Mouse (Mus musculus) frontal cortex, postnatal 36 days (tissue): ENCODE data around the gene Sox14.

Experiments used
- DNase-seq, 2 experiments: peaks; one replicate each; pipeline ENCODE4 v3.0.0; 2022; ENCODE audit warnings: low spot score in 2 of 2

The Sox14 gene

DNA sequence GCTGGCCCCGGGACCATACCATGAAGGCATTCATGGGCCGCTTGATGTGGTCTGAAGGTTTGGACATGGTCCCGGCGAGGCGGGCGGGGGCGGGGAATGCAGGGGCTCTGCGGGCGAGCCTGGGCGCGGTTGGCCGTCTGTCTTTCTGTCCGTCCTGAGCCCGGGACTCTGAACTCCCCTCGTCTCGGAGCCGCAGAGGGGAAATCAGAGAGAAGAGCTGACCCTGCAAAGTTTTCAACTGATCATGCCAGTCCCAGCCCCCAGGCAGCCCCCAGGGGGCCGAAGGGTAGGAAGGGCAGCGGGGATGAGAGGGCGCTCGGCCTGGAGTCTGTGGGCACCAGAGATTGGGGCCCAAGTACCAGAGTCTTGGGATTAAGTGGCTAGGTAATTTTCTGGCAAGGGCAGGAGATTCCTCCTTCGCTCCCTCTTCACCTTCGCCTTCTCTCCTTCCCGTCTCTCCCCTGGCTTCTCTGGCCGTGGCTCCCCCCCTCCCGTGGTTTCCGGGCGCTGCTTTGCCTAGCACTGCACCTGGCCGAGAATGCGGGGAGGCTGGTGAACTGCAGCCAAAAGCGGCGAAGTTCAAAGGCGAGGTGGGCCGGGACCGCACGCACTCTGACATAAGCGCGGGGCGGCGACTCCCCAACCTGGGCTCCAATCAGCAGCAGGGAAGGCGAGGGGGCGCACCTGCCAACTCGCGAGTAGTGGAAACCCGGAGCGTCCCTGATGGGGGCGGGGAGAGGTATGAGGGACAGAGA, at the start of gene Sox14:
TSS of gene Sox14 (minus strand) at position 553 of the 755 bp plus-strand sequence.
- DNase-seq: no peak

- no peak for DNase-seq
These were observed 3.3 kb upstream of the Sox14 start for GRCm38 (mm10) chr9:99879311-99879710.

- DNase-seq: no peak
These were observed 2.6 kb upstream of the Sox14 start for GRCm38 (mm10) chr9:99878588-99878987.

- no peak for DNase-seq
These were observed 1.1 kb upstream of the Sox14 start for GRCm38 (mm10) chr9:99877056-99877546.

DNA sequence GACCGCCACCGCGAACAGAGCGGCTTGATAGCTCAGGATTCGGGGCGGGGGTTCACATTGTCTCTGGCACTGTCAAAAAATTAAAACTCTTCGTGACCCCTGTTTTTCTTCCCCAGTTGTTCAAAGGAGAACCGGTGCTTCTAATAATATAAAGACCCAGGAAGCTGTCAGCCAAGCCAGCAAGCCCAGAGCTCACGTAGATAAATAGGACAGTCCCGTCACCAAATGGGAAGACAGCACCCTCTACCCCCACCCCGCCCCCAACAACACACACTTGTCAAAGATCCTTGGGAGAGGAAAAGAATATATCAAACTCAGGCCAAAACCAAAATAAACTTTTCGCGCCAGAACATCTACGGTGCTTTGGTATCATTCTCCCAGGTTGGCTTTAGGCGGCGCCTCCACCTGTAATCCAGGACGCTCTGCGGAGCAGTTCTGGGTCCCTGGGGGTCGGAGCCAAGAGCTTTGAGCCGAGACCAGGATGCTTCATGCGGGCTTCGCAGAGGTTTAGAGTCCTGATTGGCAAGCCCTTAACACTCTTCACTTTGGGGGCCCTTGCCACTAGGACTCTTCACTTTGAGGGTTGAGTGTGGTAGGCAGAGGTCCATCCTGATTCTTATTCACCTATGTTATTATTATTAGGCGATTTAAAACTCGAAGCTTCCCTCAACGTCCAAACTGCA, 544 bp upstream of the Sox14 start:
- DNase-seq: no peak

GRCm38 (mm10) chr9:99874735-99875617, 994 bp downstream of the Sox14 start:
- peak in 1 of 2 experiments; percentile 6 for DNase-seq

DNA sequence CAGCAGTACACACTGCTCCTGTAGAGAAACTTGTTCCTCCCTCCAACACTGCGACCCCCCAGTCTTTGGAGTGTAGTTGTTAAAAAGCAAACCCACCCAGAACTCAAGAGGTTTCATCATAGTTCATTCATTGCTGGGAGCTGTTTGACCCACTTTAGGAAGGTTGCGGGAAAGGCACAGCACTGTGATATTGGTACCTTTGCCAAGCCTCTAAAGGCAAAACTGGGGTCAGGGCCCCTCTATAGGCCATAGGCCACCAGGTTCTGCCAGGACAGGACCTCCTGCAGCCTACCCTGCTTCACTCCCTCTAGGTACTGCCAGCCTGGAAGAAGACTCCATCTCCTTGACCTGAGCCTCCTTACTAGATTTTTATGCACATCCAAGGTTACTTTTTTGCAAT, 2.2 kb downstream of the Sox14 start:
- no peak for DNase-seq

DNA sequence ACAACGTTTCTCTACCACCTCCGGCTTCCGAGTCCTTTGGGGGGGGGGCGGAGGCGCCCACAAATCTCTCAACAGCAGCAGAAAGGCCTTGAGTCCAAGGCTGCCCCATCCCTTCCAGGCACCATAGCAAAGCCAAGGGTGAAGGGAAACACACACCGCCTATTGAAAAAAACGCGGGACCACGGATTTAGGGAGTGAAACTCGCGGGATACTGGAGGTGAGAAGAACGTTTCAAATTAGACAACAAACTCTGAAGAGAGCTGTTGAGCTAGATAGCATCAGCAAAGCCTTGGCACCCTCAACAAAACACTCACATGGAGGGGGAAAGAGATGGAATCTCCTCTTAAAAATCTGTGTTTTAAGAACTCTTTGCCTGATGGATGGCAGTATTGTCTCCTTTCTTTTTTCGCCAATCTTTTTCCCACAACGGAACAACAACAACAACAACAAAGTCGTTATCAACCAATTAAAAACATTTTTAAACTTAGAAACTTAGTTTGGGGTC, 2.8 kb downstream of the Sox14 start:
- DNase-seq: no peak

DNA sequence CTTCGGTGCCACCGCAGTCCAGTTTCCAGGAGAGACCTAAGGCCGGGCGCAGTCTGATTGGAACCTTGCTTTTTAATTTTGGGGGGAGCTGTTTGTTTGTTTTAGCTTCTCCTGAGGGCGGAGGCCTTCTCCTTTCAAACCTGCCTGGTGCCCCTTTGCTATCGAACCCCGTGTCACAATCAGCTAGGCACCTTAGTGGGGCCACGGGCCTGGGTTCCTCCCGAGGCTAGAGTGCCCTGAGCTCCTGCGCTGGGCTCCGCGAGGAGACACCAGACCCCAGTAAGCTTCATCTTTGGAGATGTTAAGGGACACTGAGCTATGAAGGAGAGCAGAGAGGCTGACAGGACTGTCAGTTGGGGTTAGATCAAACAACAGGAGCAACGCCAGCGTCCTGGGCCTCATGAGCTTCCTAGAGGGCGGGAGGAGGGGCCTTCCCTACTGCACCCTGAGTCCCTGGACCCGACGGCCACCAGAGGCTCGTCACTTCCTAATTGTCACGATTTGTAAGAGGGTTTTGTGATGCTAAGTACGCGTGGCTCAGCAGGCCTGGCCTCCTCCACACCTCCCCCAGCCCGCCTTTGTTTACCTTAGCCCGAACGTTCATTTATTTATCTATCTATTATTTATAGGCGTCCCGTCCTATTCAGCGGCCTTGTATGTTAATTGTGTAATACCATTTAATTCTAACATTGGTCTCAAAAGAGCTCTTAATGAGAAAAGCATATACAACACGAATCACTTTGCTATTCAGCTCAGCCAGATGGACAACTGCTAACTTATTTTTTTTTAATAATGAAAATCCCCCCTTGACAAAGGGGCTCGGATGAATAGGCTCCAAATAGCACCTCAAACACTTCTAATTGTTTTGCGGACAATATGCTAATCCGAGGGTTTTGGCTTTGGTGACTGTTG, 3.5 kb downstream of the Sox14 start:
- DNase-seq: no peak

GRCm38 (mm10) chr9:99871556-99872203, 4.3 kb downstream of the Sox14 start:
- no peak for DNase-seq

DNA sequence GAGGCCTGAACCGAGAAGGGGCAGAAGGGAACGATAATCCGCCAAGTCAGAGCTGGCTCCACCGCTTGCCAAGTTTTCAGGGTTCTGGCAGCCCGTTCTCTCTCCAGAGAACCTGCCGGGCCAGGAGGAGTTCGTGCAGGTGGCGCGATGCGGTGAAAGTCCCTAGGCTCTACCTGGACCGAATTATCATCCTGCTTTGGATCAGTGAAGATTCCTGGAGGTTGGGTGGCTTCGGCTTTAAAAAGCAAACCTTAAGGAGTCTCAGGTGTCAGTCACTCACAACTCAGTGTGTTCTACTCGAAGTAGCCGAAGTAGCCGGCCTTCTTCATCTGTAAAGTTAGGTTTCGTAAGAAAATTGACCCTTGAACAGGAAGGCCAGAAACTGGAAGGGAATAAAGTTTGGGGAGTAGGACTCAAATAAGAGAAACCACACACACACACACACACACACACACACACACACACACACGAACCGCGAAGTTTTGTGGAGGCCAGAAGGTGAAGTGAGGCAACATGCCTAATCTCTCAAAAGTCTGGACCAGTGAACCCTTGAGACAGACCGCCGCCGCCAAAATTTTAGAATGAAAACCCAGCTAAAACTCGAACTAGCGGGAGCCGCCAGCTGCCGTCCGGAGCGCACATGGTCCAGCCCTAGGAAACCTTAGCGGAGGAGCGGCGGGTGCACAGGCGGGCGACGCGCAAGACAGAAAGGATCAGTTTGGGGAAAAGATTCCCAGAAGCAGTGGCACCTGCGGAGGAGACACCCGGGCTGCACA, 5.0 kb downstream of the Sox14 start:
- DNase-seq: no peak

DNA sequence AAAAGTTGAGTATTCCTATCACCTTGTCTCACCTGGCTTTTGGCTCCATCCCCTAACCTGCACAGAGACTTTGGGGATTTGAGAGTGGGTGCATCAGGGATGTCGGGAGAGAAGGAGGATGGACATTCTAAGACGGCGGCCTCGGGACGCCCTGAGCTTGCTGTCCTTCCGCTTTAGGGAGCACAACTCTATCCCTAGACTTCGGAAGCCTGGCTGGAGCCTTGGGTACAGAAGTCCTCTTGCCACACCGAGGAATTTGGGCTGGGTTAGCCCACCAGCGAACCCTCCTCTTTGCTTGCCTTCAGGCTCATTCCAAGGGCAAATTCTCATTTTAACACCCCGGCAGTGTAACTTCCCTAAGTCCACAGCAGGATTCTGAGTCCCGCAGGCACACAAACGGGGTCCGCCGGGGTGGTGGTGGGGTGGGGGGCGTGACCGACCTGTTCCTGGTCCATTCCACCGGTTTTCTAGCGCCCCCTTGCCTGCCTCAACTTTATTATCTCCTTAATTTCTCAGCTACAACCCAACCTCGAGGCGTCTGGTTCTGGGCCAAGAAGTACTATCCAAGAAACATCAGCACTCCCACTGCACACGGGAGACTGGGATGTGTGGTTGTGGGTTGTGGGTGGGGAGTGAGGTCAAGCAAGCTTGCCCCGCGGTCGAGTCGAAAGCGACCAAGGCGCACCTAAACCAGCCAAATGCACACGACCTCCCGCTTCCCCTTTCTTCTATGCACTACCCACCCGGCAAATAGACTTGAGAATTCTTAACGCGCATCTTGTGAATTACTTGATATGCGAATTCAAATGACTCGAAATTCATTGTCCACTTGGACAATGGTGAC, 5.8 kb downstream of the Sox14 start:
- no peak for DNase-seq

DNA sequence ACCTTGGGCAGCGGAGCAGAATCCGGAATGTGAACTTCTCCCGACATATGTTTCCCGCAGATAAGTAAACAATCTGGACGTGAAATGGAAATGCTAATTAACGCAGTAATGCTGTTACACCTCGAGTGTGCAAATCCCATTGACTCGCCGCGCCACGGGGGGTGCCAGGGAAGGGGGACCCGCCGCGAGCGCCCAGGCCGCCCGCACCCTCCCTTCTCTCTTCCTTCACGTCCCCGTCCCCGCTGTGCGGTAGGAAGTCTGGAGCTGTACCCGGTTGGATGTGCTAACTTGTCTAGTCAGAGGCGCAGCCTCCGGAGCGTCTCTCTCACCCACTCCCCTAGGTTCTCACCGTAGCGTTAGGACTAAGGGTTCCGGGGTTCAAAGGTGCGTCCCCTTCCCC, 6.7 kb downstream of the Sox14 start:
- no peak for DNase-seq

DNA sequence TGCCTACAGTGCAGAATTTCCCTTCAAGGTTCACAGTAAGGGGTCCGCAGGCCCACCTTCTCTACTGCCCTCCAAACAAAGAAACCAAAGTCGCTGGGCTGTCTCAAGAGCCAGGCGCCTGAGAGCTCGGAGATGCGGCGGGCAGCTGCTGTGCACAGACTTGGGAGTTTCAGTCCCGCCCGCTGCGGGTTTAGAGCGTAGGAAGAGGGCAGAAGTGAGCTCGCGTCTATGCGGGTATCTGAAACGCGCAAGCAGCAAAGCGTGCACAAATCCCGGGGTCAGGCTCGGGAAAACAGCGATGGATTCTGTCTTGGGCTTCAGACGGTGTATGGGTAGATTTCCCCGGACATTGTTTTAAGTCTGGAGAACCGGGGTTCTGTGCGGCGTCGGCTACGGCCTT, 7.4 kb downstream of the Sox14 start:
- no peak for DNase-seq

DNA sequence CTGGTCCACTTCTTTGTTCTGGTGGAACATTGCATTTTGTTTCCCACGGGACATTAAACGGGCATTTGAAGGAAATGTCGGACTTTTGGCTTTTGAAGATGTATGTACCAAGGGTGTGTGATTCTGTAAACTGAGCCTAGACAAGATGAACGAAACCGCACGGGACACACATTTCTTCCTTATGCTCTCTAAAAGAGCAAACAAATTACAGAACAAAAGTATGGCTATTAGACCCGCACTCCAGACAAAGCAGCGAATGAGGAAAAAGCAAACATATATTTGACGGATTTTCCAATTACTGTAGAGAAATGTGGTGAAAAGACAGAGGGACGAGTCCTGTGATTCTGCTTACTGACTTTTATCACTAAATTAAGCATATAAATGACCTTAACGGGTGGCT, 7.9 kb downstream of the Sox14 start:
- no peak for DNase-seq

DNA sequence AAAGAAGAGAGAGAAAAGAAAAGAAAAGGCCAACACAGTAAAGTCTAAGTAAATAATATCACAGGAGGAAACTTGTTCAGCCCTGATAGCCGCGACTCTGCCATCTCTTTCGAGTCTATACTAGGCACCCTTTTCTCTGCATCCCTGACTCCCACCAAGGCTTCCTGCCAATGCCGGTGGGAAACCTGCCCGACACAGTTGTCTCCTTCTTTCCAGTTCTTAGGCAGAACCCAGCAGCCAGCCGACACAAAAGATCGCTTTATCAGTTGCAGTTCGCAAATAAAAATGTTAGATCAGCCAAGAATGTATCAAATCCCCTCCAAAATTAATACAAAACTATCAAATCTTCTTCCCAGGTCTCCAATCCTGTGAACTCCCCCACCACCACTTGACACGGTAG, 13.0 kb downstream of the Sox14 start:
- no peak for DNase-seq

DNA sequence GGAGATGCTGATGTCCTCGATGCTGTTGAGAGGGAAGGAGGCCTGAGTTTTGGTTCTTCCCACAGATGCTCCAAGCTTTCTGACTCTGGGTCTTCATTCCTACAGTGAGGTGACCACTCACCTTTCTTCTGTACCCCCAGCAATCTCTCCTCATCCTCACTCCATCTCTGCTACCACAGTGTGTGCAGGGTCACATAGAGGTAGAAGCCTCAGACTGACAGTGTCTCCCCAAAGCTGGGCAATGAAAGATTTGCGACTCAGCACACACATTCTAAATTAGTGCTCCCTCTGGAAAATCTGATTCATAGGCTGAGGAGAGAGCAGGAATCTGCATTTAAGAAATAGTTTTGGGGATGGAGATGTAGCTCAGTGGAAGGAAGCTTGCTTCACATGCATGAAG, 21.5 kb downstream of the Sox14 start:
- DNase-seq: no peak

DNA sequence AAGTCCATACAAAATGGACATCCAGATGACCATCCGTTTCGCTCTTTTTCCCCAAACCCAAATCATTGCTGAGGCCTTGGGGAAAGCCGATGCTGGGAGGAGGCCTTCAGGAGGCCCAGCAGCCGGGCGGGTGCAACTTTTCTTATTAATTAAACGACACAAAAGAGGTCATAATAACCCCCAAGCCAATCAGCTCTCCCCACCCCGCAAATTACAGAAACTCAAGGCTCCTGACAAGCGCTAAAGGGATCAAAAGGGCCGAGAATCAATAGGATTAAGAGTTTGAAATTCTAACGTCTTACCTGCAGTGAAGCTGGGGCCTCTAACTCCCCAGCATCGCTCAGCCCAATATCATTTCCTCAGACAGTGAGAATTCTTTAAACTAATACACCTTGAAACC, 22.6 kb downstream of the Sox14 start:
- DNase-seq: no peak

- DNase-seq: no peak
These were observed 25.6 kb downstream of the Sox14 start for GRCm38 (mm10) chr9:99850354-99850753.
